Mouse (Mus musculus): ENCODE results near the gene Ctsd. TPM values are rescaled to one million over a fixed set of nuclear protein-coding genes. Genes with fewer than 3 reads are reported as not detected.

Ctsd gene
- polyA plus RNA-seq, 1 experiment = 384 TPM

- Histone ChIP-seq H3K36me3 (ENCODE audit: control insufficient read depth, insufficient read depth) (peaks cover 11% of the 10 kb centered on the region), H3K4me3 (ENCODE audit: insufficient read depth, poor library complexity, severe bottlenecking) (peak overlapping the region; percentile 11), H3K79me2 (ENCODE audit: control insufficient read depth, insufficient read depth) (no peaks in the 10 kb centered on the region), H3K79me3 (ENCODE audit: low read depth) (no peaks in the 10 kb centered on the region), H3K27me3 (ENCODE audit: control insufficient read depth, insufficient read depth, insufficient read length) (no peaks in the 10 kb centered on the region), H3ac (ENCODE audit: control insufficient read depth, insufficient read length, low read depth) (peak overlapping the region; percentile 72)
- TF ChIP-seq MYOD1 (IDR thresholded peaks at IDR 0.05; ENCODE audit: control insufficient read depth, insufficient read length, low read depth) (no peak), MAX (IDR thresholded peaks at IDR 0.05) (no peak), CTCF (IDR thresholded peaks at IDR 0.05; ENCODE audit: control insufficient read depth, insufficient read depth, insufficient read length) (no peak), MYOG (IDR thresholded peaks at IDR 0.05; ENCODE audit: control insufficient read depth, extremely low read depth, insufficient read length) (no peak), FOSL1 (IDR thresholded peaks at IDR 0.05; ENCODE audit: insufficient read depth, low read length, poor library complexity, severe bottlenecking) (no peak), USF1 (IDR thresholded peaks at IDR 0.05; ENCODE audit: low read depth) (no peak), CEBPB (IDR thresholded peaks at IDR 0.05; ENCODE audit: low read depth) (no peak)
Measured at GRCm38 (mm10) chr7:142371768-142372661, 15.8 kb downstream of the Ctsd start.

- Histone ChIP-seq H3K79me3 (ENCODE audit: low read depth) (no peaks in the 10 kb centered on the region), H3ac (ENCODE audit: control insufficient read depth, insufficient read length, low read depth) (peak overlapping the region; percentile 72), H3K79me2 (ENCODE audit: control insufficient read depth, insufficient read depth) (no peaks in the 10 kb centered on the region), H3K27me3 (ENCODE audit: control insufficient read depth, insufficient read depth, insufficient read length) (no peaks in the 10 kb centered on the region), H3K36me3 (ENCODE audit: control insufficient read depth, insufficient read depth) (peaks cover 7% of the 10 kb centered on the region), H3K4me3 (ENCODE audit: insufficient read depth, poor library complexity, severe bottlenecking) (peak overlapping the region; percentile 11)
- no peak for TF ChIP-seq MYOG (IDR thresholded peaks at IDR 0.05; ENCODE audit: control insufficient read depth, extremely low read depth, insufficient read length)
- no peak for TF ChIP-seq FOSL1 (IDR thresholded peaks at IDR 0.05; ENCODE audit: insufficient read depth, low read length, poor library complexity, severe bottlenecking)
- no peak for TF ChIP-seq CEBPB (IDR thresholded peaks at IDR 0.05; ENCODE audit: low read depth)
- TF ChIP-seq CTCF (IDR thresholded peaks at IDR 0.05; ENCODE audit: control insufficient read depth, insufficient read depth, insufficient read length) = no peak
- no peak for TF ChIP-seq USF1 (IDR thresholded peaks at IDR 0.05; ENCODE audit: low read depth)
- no peak for TF ChIP-seq MYOD1 (IDR thresholded peaks at IDR 0.05; ENCODE audit: control insufficient read depth, insufficient read length, low read depth)
- no peak for TF ChIP-seq MAX (IDR thresholded peaks at IDR 0.05)
Measured at GRCm38 (mm10) chr7:142371398-142371767, 16.5 kb downstream of the Ctsd start.

- TF ChIP-seq FOSL1 (IDR thresholded peaks at IDR 0.05; ENCODE audit: insufficient read depth, low read length, poor library complexity, severe bottlenecking) = no peak
- no peak for TF ChIP-seq MYOD1 (IDR thresholded peaks at IDR 0.05; ENCODE audit: control insufficient read depth, insufficient read length, low read depth)
- TF ChIP-seq MAX (IDR thresholded peaks at IDR 0.05) = no peak
- TF ChIP-seq USF1 (IDR thresholded peaks at IDR 0.05; ENCODE audit: low read depth) = no peak
- no peak for TF ChIP-seq MYOG (IDR thresholded peaks at IDR 0.05; ENCODE audit: control insufficient read depth, extremely low read depth, insufficient read length)
- TF ChIP-seq CEBPB (IDR thresholded peaks at IDR 0.05; ENCODE audit: low read depth) = no peak
- TF ChIP-seq CTCF (IDR thresholded peaks at IDR 0.05; ENCODE audit: control insufficient read depth, insufficient read depth, insufficient read length) = no peak
- no peaks in the 10 kb centered on the region for H3K27me3 ChIP-seq (ENCODE audit: control insufficient read depth, insufficient read depth, insufficient read length)
- H3ac ChIP-seq (ENCODE audit: control insufficient read depth, insufficient read length, low read depth) = no peak overlapping the region
- no peak overlapping the region for H3K4me3 ChIP-seq (ENCODE audit: insufficient read depth, poor library complexity, severe bottlenecking)
- H3K79me3 ChIP-seq (ENCODE audit: low read depth) = no peaks in the 10 kb centered on the region
- peaks cover 2% of the 10 kb centered on the region for H3K36me3 ChIP-seq (ENCODE audit: control insufficient read depth, insufficient read depth)
- no peaks in the 10 kb centered on the region for H3K79me2 ChIP-seq (ENCODE audit: control insufficient read depth, insufficient read depth)
Measured at GRCm38 (mm10) chr7:142370937-142371336, 16.9 kb downstream of the Ctsd start.

DNA sequence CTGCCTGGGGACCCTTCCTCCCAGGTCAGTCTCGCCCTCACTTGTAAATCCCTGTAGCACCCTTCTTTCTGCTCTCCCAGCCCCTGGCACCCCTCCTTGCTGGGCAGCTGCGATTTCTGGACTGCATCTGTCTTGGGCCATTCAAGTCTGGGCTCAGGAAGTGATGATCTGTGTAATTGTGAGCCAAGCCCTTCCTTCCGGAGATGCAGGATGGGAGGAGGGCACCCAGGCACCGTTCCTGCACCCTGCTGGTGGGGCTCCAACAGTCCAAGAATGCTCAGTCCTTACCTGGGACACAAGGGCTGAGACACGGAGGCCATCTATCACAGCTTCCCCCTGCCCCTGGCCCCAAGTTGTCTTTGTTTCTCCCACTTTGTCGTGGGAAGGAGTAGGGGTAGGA lies 18.0 kb downstream of the Ctsd start:
- Histone ChIP-seq H3ac (ENCODE audit: control insufficient read depth, insufficient read length, low read depth) (no peak overlapping the region), H3K4me3 (ENCODE audit: insufficient read depth, poor library complexity, severe bottlenecking) (no peak overlapping the region), H3K27me3 (ENCODE audit: control insufficient read depth, insufficient read depth, insufficient read length) (no peaks in the 10 kb centered on the region), H3K36me3 (ENCODE audit: control insufficient read depth, insufficient read depth) (no peaks in the 10 kb centered on the region), H3K79me3 (ENCODE audit: low read depth) (no peaks in the 10 kb centered on the region), H3K79me2 (ENCODE audit: control insufficient read depth, insufficient read depth) (no peaks in the 10 kb centered on the region)
- no peak for TF ChIP-seq CEBPB (IDR thresholded peaks at IDR 0.05; ENCODE audit: low read depth)

GRCm38 (mm10) chr7:142368856-142369255 lies 19.0 kb downstream of the Ctsd start:
- H3ac ChIP-seq (ENCODE audit: control insufficient read depth, insufficient read length, low read depth) = no peak overlapping the region
- no peaks in the 10 kb centered on the region for H3K79me2 ChIP-seq (ENCODE audit: control insufficient read depth, insufficient read depth)
- H3K27me3 ChIP-seq (ENCODE audit: control insufficient read depth, insufficient read depth, insufficient read length) = no peaks in the 10 kb centered on the region
- no peaks in the 10 kb centered on the region for H3K79me3 ChIP-seq (ENCODE audit: low read depth)
- H3K4me3 ChIP-seq (ENCODE audit: insufficient read depth, poor library complexity, severe bottlenecking) = no peak overlapping the region
- TF ChIP-seq USF1 (IDR thresholded peaks at IDR 0.05; ENCODE audit: low read depth) (no peak), CEBPB (IDR thresholded peaks at IDR 0.05; ENCODE audit: low read depth) (no peak), MAX (IDR thresholded peaks at IDR 0.05) (no peak), MYOG (IDR thresholded peaks at IDR 0.05; ENCODE audit: control insufficient read depth, extremely low read depth, insufficient read length) (no peak), CTCF (IDR thresholded peaks at IDR 0.05; ENCODE audit: control insufficient read depth, insufficient read depth, insufficient read length) (no peak), MYOD1 (IDR thresholded peaks at IDR 0.05; ENCODE audit: control insufficient read depth, insufficient read length, low read depth) (no peak), FOSL1 (IDR thresholded peaks at IDR 0.05; ENCODE audit: insufficient read depth, low read length, poor library complexity, severe bottlenecking) (no peak)
- no peaks in the 10 kb centered on the region for H3K36me3 ChIP-seq (ENCODE audit: control insufficient read depth, insufficient read depth)

DNA sequence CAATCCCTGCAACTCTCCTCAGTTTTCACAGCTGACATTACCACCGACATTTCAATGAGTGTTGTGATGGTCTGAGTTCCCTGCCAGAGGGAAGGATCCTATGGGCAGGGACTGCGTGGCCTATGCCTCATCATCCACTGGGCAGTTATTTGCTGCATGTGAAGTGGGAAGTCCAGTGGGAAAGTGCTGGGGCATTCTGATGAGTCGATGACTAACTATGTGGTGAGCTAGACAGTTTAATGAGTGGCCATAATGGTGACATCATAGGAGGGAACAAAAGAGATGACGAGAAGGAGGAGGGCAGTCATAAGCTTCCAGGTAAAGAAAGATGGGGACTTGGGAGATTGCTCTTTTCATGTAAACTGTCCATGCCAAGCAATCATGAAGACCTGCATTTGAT lies 24.7 kb downstream of the Ctsd start:
- no peak overlapping the region for H3K4me3 ChIP-seq (ENCODE audit: insufficient read depth, poor library complexity, severe bottlenecking)
- H3K36me3 ChIP-seq (ENCODE audit: control insufficient read depth, insufficient read depth) = no peaks in the 10 kb centered on the region
- TF ChIP-seq FOSL1 (IDR thresholded peaks at IDR 0.05; ENCODE audit: insufficient read depth, low read length, poor library complexity, severe bottlenecking) = no peak
- no peak for TF ChIP-seq MAX (IDR thresholded peaks at IDR 0.05)
- no peak for TF ChIP-seq CTCF (IDR thresholded peaks at IDR 0.05; ENCODE audit: control insufficient read depth, insufficient read depth, insufficient read length)
- no peak for TF ChIP-seq USF1 (IDR thresholded peaks at IDR 0.05; ENCODE audit: low read depth)
- TF ChIP-seq MYOG (IDR thresholded peaks at IDR 0.05; ENCODE audit: control insufficient read depth, extremely low read depth, insufficient read length) = no peak
- no peak for TF ChIP-seq MYOD1 (IDR thresholded peaks at IDR 0.05; ENCODE audit: control insufficient read depth, insufficient read length, low read depth)
- no peak for TF ChIP-seq CEBPB (IDR thresholded peaks at IDR 0.05; ENCODE audit: low read depth)
- H3K79me2 ChIP-seq (ENCODE audit: control insufficient read depth, insufficient read depth) = no peaks in the 10 kb centered on the region
- H3ac ChIP-seq (ENCODE audit: control insufficient read depth, insufficient read length, low read depth) = no peak overlapping the region
- no peaks in the 10 kb centered on the region for H3K79me3 ChIP-seq (ENCODE audit: low read depth)
- H3K27me3 ChIP-seq (ENCODE audit: control insufficient read depth, insufficient read depth, insufficient read length) = no peaks in the 10 kb centered on the region
